Mouse (Mus musculus) liver, embryonic 15.5 days (tissue): ENCODE measurements at regions not wholly inside any gene's neighbourhood (a gene's known extent, or its start where the extent isn't known, plus 50 kb on each side); places are given as distances from the start of the nearest gene placed in this dataset.

Source experiments
- ATAC-seq: fragments of 200-750 bp; cut with Nextera tagmentation; 2 replicates; pipeline ENCODE4 v1.8.0; 2017; ENCODE audit warnings: moderate number of reproducible peaks, mild to moderate bottlenecking, moderate library complexity; ENCODE audit not compliant: insufficient read depth
- H3K27ac ChIP-seq: fragments of 300-500 bp; sonication (generic); replicated peaks from 2 replicates; pipeline ENCODE4 v1.5.1; 2015; ENCODE audit warnings: mild to moderate bottlenecking, inconsistent platforms
- H3K27me3 ChIP-seq: fragments of 300-500 bp; sonication (generic); 2 replicates; pipeline ENCODE4 v1.6.1; 2015; ENCODE audit warnings: mild to moderate bottlenecking, inconsistent platforms
- H3K36me3 ChIP-seq: fragments of 300-500 bp; sonication (generic); replicated peaks from 2 replicates; pipeline ENCODE4 v1.6.1; 2015; ENCODE audit warnings: moderate library complexity, mild to moderate bottlenecking, inconsistent platforms
- H3K4me1 ChIP-seq: fragments of 300-500 bp; sonication (generic); replicated peaks from 2 replicates; pipeline ENCODE4 v1.6.1; 2015; ENCODE audit warnings: inconsistent platforms
- H3K4me2 ChIP-seq: fragments of 300-500 bp; sonication (generic); 2 replicates; pipeline ENCODE4 v1.6.1; 2015; ENCODE audit warnings: moderate library complexity, mild to moderate bottlenecking, inconsistent platforms
- H3K4me3 ChIP-seq: fragments of 300-500 bp; sonication (generic); replicated peaks from 2 replicates; pipeline ENCODE4 v1.5.1; 2015; ENCODE audit warnings: mild to moderate bottlenecking, inconsistent platforms
- H3K9ac ChIP-seq: fragments of 300-500 bp; sonication (generic); 2 replicates; pipeline ENCODE4 v1.6.1; 2015; ENCODE audit warnings: moderate library complexity, mild to moderate bottlenecking, inconsistent platforms
- H3K9me3 ChIP-seq: fragments of 300-500 bp; sonication (generic); replicated peaks from 2 replicates; pipeline ENCODE4 v1.6.1; 2016; ENCODE audit warnings: inconsistent platforms
- WGBS: fragments of 180-500 bp; shearing (Covaris S2); methylation state at CpG from one replicate; pipeline ENCODE4 v1.1.7; 2015; ENCODE audit warnings: mixed read lengths; ENCODE audit not compliant: insufficient replicate concordance; 5-methylcytosine and 5-hydroxymethylcytosine counted together

DNA sequence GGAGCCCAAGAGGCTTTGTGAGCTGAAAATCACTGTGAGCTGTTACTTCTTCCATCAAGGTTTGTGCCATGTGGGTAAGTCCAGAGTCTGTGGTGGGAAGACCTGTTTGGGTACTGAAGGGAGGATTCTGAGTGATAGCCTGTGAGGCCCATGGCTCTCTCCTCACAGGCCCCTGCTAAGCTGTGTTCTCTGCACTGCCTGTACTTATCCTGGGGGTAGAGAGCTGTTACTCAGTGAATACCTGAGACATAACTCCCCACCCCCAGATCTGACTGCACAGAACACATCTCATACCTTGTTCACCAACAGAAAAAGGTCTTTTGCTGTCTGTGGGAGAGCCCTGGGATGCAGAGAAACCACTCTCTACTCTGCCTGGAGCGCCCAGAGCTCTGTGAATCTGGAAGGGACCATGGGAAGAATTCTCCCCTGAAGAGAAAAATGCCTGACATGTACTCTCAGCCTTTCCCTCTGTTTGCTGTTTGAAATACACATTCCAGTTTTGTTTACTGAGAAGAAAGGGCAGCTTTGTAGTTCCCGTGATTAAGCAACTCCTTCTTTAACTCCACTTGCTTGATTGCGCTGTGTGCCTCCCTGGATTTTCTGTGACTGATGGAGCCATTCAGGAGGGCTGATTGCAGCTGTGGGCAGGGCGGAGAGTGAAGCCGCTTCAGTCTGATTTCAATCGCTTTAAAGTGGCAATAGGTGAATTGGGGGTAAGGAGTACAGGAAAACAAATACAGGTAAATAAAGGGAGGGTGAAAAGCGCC, 460.3 kb upstream of the Cdh4 start:
- Histone ChIP-seq H3K36me3 (no peaks in the 10 kb centered on the region), H3K4me1 (no peaks in the 10 kb centered on the region), H3K4me2 (no peak overlapping the region), H3K4me3 (no peak overlapping the region), H3K27me3 (no peaks in the 10 kb centered on the region), H3K9ac (no peak overlapping the region), H3K27ac (no peak overlapping the region), H3K9me3 (no peaks in the 10 kb centered on the region)
- ATAC-seq: no peak
- WGBS: 38% methylated on average over 7 of the region's 7 CpGs

GRCm38 (mm10) chr2:178983801-178984200, 458.4 kb upstream of the Cdh4 start:
- Histone ChIP-seq H3K4me3 (no peak overlapping the region), H3K27me3 (no peaks in the 10 kb centered on the region), H3K27ac (no peak overlapping the region), H3K36me3 (no peaks in the 10 kb centered on the region), H3K4me2 (no peak overlapping the region), H3K4me1 (no peaks in the 10 kb centered on the region), H3K9me3 (no peaks in the 10 kb centered on the region), H3K9ac (no peak overlapping the region)
- WGBS: 75% methylated on average over 8 of the region's 8 CpGs
- no peak for ATAC-seq

- H3K4me2 ChIP-seq: no peak overlapping the region
- H3K9me3 ChIP-seq: no peaks in the 10 kb centered on the region
- H3K36me3 ChIP-seq: no peaks in the 10 kb centered on the region
- no peaks in the 10 kb centered on the region for H3K4me1 ChIP-seq
- 70% methylated on average over 10 of the region's 10 CpGs for WGBS
- no peak overlapping the region for H3K4me3 ChIP-seq
- ATAC-seq: no peak
- H3K27ac ChIP-seq: no peak overlapping the region
- no peak overlapping the region for H3K9ac ChIP-seq
- no peaks in the 10 kb centered on the region for H3K27me3 ChIP-seq
Measured at GRCm38 (mm10) chr2:178987935-178988334, 454.3 kb upstream of the Cdh4 start.

- Histone ChIP-seq H3K9me3 (no peaks in the 10 kb centered on the region), H3K9ac (no peak overlapping the region), H3K4me1 (no peaks in the 10 kb centered on the region), H3K4me2 (no peak overlapping the region), H3K27me3 (no peaks in the 10 kb centered on the region), H3K4me3 (no peak overlapping the region), H3K36me3 (no peaks in the 10 kb centered on the region), H3K27ac (no peak overlapping the region)
- no peak for ATAC-seq
- 66% methylated on average over 7 of the region's 7 CpGs for WGBS
Measured at GRCm38 (mm10) chr2:178989291-178989690, 452.9 kb upstream of the Cdh4 start.

- no peak overlapping the region for H3K9ac ChIP-seq
- WGBS: 45% methylated on average over 1 of the region's 1 CpGs
- H3K27ac ChIP-seq: no peak overlapping the region
- H3K4me2 ChIP-seq: no peak overlapping the region
- no peaks in the 10 kb centered on the region for H3K27me3 ChIP-seq
- ATAC-seq: no peak
- no peaks in the 10 kb centered on the region for H3K36me3 ChIP-seq
- H3K9me3 ChIP-seq: no peaks in the 10 kb centered on the region
- H3K4me3 ChIP-seq: no peak overlapping the region
- no peaks in the 10 kb centered on the region for H3K4me1 ChIP-seq
Measured at GRCm38 (mm10) chr2:178989784-178990183, 452.4 kb upstream of the Cdh4 start.

DNA sequence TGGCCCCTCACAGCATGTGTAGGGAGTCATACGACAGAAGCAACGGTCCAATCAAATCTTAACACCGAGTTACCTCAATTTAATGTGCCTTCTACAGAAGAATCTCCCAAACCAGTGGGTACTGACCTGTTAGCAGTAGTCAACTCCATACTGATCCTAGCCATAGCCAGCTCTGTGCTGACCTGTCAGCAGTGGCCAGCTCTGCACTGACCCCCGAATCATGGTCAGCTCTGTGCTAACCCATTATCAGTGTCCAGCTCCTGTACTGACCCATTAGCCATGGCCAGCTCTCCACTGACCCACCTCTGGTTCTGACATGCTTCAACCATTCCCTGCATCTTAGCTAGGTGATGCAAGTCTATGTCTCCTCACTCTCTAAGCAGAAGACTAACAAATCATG, 451.3 kb upstream of the Cdh4 start:
- Histone ChIP-seq H3K4me1 (no peaks in the 10 kb centered on the region), H3K36me3 (no peaks in the 10 kb centered on the region), H3K9ac (no peak overlapping the region), H3K4me2 (no peak overlapping the region), H3K27me3 (no peaks in the 10 kb centered on the region), H3K9me3 (no peaks in the 10 kb centered on the region), H3K4me3 (no peak overlapping the region), H3K27ac (no peak overlapping the region)
- ATAC-seq: no peak
- WGBS: 71% methylated on average over 4 of the region's 4 CpGs

GRCm38 (mm10) chr2:178992334-178993116, 449.7 kb upstream of the Cdh4 start:
- Histone ChIP-seq H3K27me3 (no peaks in the 10 kb centered on the region), H3K9ac (no peak overlapping the region), H3K4me2 (no peak overlapping the region), H3K4me1 (no peaks in the 10 kb centered on the region), H3K9me3 (no peaks in the 10 kb centered on the region), H3K27ac (no peak overlapping the region), H3K36me3 (no peaks in the 10 kb centered on the region), H3K4me3 (no peak overlapping the region)
- ATAC-seq: no peak
- 44% methylated on average over 8 of the region's 8 CpGs for WGBS

- no peaks in the 10 kb centered on the region for H3K9me3 ChIP-seq
- H3K27me3 ChIP-seq: no peaks in the 10 kb centered on the region
- H3K4me3 ChIP-seq: no peak overlapping the region
- ATAC-seq: no peak
- no peak overlapping the region for H3K27ac ChIP-seq
- no peaks in the 10 kb centered on the region for H3K4me1 ChIP-seq
- no peak overlapping the region for H3K9ac ChIP-seq
- WGBS: 53% methylated on average over 2 of the region's 2 CpGs
- no peaks in the 10 kb centered on the region for H3K36me3 ChIP-seq
- no peak overlapping the region for H3K4me2 ChIP-seq
Measured at GRCm38 (mm10) chr2:178997921-178998320, 444.3 kb upstream of the Cdh4 start.

- no peaks in the 10 kb centered on the region for H3K27me3 ChIP-seq
- H3K36me3 ChIP-seq: no peaks in the 10 kb centered on the region
- no peak for ATAC-seq
- no peaks in the 10 kb centered on the region for H3K4me1 ChIP-seq
- 62% methylated on average over 17 of the region's 17 CpGs for WGBS
- H3K4me2 ChIP-seq: no peak overlapping the region
- no peaks in the 10 kb centered on the region for H3K9me3 ChIP-seq
- no peak overlapping the region for H3K9ac ChIP-seq
- no peak overlapping the region for H3K4me3 ChIP-seq
- no peak overlapping the region for H3K27ac ChIP-seq
Measured at GRCm38 (mm10) chr2:179000448-179001081, 441.7 kb upstream of the Cdh4 start.

DNA sequence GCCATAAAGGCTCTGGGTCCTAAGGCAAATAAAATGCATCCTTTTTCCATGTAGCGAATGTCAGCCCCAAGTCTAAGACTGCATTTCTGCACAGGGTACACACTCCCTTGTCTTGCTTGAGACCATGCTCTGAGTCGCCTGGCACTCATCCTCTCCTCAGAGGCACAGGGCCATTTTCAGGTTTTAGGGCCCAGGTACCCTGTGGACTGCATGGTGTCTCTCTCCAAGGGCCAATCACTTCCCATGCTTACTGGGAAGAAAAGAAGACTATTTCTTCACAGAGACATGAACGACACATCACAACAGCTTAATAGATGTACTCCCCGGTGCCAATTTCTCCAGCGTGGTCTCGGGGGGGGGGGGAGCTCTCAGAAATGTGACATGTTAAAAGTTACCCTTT, 434.5 kb upstream of the Cdh4 start:
- Histone ChIP-seq H3K4me2 (no peak overlapping the region), H3K4me1 (no peaks in the 10 kb centered on the region), H3K9me3 (no peaks in the 10 kb centered on the region), H3K36me3 (no peaks in the 10 kb centered on the region), H3K27me3 (no peaks in the 10 kb centered on the region), H3K9ac (no peak overlapping the region), H3K4me3 (no peak overlapping the region), H3K27ac (no peak overlapping the region)
- WGBS: 62% methylated on average over 6 of the region's 6 CpGs
- ATAC-seq: no peak

DNA sequence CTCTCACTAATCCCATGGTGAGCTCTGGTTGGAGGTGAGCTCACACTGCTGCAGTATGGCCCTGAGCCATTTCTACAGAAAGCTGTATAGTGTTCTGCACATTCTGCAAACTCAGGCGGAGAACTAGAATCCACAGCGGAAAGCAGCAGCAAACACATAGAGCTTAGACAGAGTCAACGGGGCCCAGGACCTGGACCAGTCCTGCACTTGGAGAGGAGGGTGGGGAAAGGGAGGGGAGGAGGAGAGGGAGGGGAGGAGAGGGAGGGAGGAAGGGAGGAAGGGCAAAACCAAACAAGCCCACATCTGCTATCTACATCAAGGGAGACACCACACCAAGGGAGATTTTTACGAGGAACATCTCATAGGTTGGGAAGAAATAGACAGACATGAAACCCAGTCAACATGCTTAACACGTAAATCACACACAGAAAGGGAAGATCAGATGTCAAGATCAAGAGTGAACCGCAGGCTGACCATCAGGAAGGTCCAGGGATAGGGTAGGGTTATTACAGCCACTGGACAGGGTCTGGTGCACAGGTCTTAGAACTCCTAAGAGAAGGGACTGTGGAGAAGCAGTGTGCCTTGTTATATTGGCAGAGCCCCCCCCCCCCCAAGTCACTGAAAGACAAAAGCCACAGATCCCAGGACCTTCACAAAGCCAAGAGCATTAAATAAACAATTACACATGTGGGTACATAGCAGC, 428.2 kb upstream of the Cdh4 start:
- Histone ChIP-seq H3K4me2 (no peak overlapping the region), H3K9ac (no peak overlapping the region), H3K27me3 (no peaks in the 10 kb centered on the region), H3K9me3 (no peaks in the 10 kb centered on the region), H3K36me3 (no peaks in the 10 kb centered on the region), H3K4me1 (no peaks in the 10 kb centered on the region), H3K27ac (no peak overlapping the region), H3K4me3 (no peak overlapping the region)
- 56% methylated on average over 6 of the region's 6 CpGs for WGBS
- ATAC-seq: no peak
